ENCODE assay signal across 17 mouse cellular contexts in genomic region chr1:138158236-138158635, GRCm38 (mm10). TPM values are rescaled to one million over a fixed set of nuclear protein-coding genes. Genes with fewer than 3 reads are reported as not detected.
DNase-seq lines count a peak whose midpoint lies in the region; ATAC-seq and TF ChIP-seq lines count a peak whose summit lies in the region.
"Had no signal": no experiment of that assay in that cellular context is flagged by ENCODE, and none has a peak within 500 bp of the region (broad histone marks: within the 10 kb centered on the region; RNA-seq: fewer than 3 reads in every experiment).

No protein-coding gene starts in this region.

- no peak overlapping the region for H3K9ac ChIP-seq in liver, postnatal 0 days (replicated peaks)
- H3K9ac ChIP-seq in liver, embryonic 12.5 days, result no peak overlapping the region
- no peak overlapping the region for H3K9ac ChIP-seq in forebrain, embryonic 13.5 days
- H3K9ac ChIP-seq: limb, embryonic 13.5 days; midbrain, embryonic 13.5 days had no signal

- peak; percentile 27 for DNase-seq in embryo, embryonic 10 days (ENCODE audit: low spot score)
- DNase-seq in embryo, embryonic 9.5 days (ENCODE audit: extremely low spot score), result no peak
- DNase-seq in liver, postnatal 0 days, result no peak
- DNase-seq in layer of hippocampus, adult 9-11 months, result no peak
- DNase-seq: adrenal gland, adult 8-10 months; cerebellum, adult 8-10 months; gastrocnemius, postnatal 36 days; kidney, adult 2 months; kidney, postnatal 36 days; thymus, postnatal 25 days had no signal

- H3K4me1 ChIP-seq in liver, postnatal 0 days (ENCODE audit: insufficient read depth), result no peaks in the 10 kb centered on the region; the same call in 1 of the 2 replicates
- no peaks in the 10 kb centered on the region for H3K4me1 ChIP-seq in liver, embryonic 12.5 days
- H3K4me1 ChIP-seq in forebrain, embryonic 13.5 days, result no peaks in the 10 kb centered on the region
- H3K4me1 ChIP-seq: limb, embryonic 13.5 days; midbrain, embryonic 13.5 days had no signal

- no peaks in the 10 kb centered on the region for H3K9me3 ChIP-seq in liver, postnatal 0 days (ENCODE audit: low read length)
- H3K9me3 ChIP-seq in liver, embryonic 12.5 days (replicated peaks), result no peaks in the 10 kb centered on the region
- no peaks in the 10 kb centered on the region for H3K9me3 ChIP-seq in forebrain, embryonic 13.5 days (replicated peaks)
- H3K9me3 ChIP-seq: limb, embryonic 13.5 days; midbrain, embryonic 13.5 days had no signal

- ATAC-seq in liver, postnatal 0 days, result no peak
- no peak for ATAC-seq in liver, embryonic 12.5 days
- ATAC-seq in forebrain, embryonic 13.5 days, result peak; percentile 82; the same call in 1 of the 2 replicates
- 0 out of 2 replicates have a peak, but pooled peaks have one; percentile 33 for ATAC-seq in monocyte, adult 5-6 weeks (replicated peaks; ENCODE audit: insufficient number of reproducible peaks, low FRiP score, low TSS enrichment, poor library complexity, severe bottlenecking)
- no peak for ATAC-seq in erythroblast, adult 5-6 weeks (replicated peaks; ENCODE audit: low FRiP score, poor library complexity, severe bottlenecking)
- ATAC-seq: midbrain, embryonic 13.5 days had no signal

- no peaks in the 10 kb centered on the region for H3K36me3 ChIP-seq in liver, postnatal 0 days (replicated peaks; ENCODE audit: insufficient read depth, low read length)
- no peaks in the 10 kb centered on the region for H3K36me3 ChIP-seq in liver, embryonic 12.5 days
- H3K36me3 ChIP-seq in forebrain, embryonic 13.5 days (ENCODE audit: poor library complexity, severe bottlenecking), result no peaks in the 10 kb centered on the region
- H3K36me3 ChIP-seq: limb, embryonic 13.5 days; midbrain, embryonic 13.5 days had no signal

- no peak for TF ChIP-seq EP300 in liver, postnatal 0 days (IDR thresholded peaks at IDR 0.05; ENCODE audit: low read depth)

- H3K4me2 ChIP-seq in liver, postnatal 0 days (ENCODE audit: low read depth, low read length), result no peak overlapping the region
- H3K4me2 ChIP-seq in liver, embryonic 12.5 days, result no peak overlapping the region
- H3K4me2 ChIP-seq in forebrain, embryonic 13.5 days, result no peak overlapping the region
- H3K4me2 ChIP-seq: heart, embryonic 11.5 days; limb, embryonic 13.5 days; midbrain, embryonic 13.5 days had no signal

- H3K27me3 ChIP-seq in liver, postnatal 0 days (ENCODE audit: insufficient read depth, low read length), result no peaks in the 10 kb centered on the region
- H3K27me3 ChIP-seq in liver, embryonic 12.5 days (replicated peaks), result no peaks in the 10 kb centered on the region
- H3K27me3 ChIP-seq in forebrain, embryonic 13.5 days, result no peaks in the 10 kb centered on the region
- H3K27me3 ChIP-seq: limb, embryonic 13.5 days; midbrain, embryonic 13.5 days had no signal

- whole genome bisulfite sequencing in liver, postnatal 0 days (ENCODE audit: insufficient replicate concordance), result 54% methylated on average over 3 of the region's 3 CpGs
- WGBS in liver, embryonic 12.5 days (ENCODE audit: insufficient replicate concordance), result 60% methylated on average over 3 of the region's 3 CpGs
- 6% methylated on average over 3 of the region's 3 CpGs for WGBS in forebrain, embryonic 13.5 days

- peak overlapping the region; percentile 7; the same call in 1 of the 2 replicates for H3K27ac ChIP-seq in liver, postnatal 0 days (ENCODE audit: low read depth)
- no peak overlapping the region for H3K27ac ChIP-seq in liver, embryonic 12.5 days
- H3K27ac ChIP-seq in forebrain, embryonic 13.5 days, result no peak overlapping the region
- H3K27ac ChIP-seq: limb, embryonic 13.5 days; midbrain, embryonic 13.5 days had no signal

- H3K4me3 ChIP-seq in liver, postnatal 0 days (ENCODE audit: low read depth, low read length), result no peak overlapping the region
- H3K4me3 ChIP-seq in liver, embryonic 12.5 days, result no peak overlapping the region
- H3K4me3 ChIP-seq in forebrain, embryonic 13.5 days, result no peak overlapping the region
- H3K4me3 ChIP-seq: limb, embryonic 13.5 days; midbrain, embryonic 13.5 days had no signal

- TF ChIP-seq CTCF in liver, postnatal 0 days (IDR thresholded peaks at IDR 0.05; ENCODE audit: low read depth), result no peak

RNA-seq across cellular contexts. Expression of gene Ptprc, which starts 17.3 kb away (rescaled TPM):
- 11.3 and 12.3 TPM in 2 replicates for polyA plus RNA-seq in liver, postnatal 0 days (2015; fragmentation: Nextera tagmentation; extraction: Ambion mirVana)
- 5.8 and 6.0 TPM in 2 replicates for polyA plus RNA-seq in liver, embryonic 12.5 days (2016; fragmentation: Nextera tagmentation; extraction: Ambion mirVana)
- polyA plus RNA-seq in forebrain, embryonic 13.5 days (2015; fragmentation: Nextera tagmentation; extraction: Ambion mirVana), result 0.43 and 0.98 TPM in 2 replicates
- 2,690 to 3,839 TPM (median 2,776 TPM) in 3 replicates for total RNA-seq in monocyte, adult 5-6 weeks (2017)
- total RNA-seq in erythroblast, adult 5-6 weeks (2015; ENCODE audit: low replicate concordance), result 74.6 and 86.8 TPM in 2 replicates
- 83.0 and 85.5 TPM in 2 replicates for total RNA-seq in erythroblast, adult 5-6 weeks (2017; ENCODE audit: low replicate concordance)

Comparison
In these comparisons a context has a peak if more than half of its experiments do, and no peak if none do; other contexts are left out.
1. ATAC-seq: peak in forebrain, embryonic 13.5 days (single experiment) and monocyte, adult 5-6 weeks (single experiment); none in liver, postnatal 0 days (single experiment), liver, embryonic 12.5 days (single experiment) and erythroblast, adult 5-6 weeks (single experiment).